Mouse (Mus musculus): Measurements from ENCODE around the gene Fcrl5.

DNA sequence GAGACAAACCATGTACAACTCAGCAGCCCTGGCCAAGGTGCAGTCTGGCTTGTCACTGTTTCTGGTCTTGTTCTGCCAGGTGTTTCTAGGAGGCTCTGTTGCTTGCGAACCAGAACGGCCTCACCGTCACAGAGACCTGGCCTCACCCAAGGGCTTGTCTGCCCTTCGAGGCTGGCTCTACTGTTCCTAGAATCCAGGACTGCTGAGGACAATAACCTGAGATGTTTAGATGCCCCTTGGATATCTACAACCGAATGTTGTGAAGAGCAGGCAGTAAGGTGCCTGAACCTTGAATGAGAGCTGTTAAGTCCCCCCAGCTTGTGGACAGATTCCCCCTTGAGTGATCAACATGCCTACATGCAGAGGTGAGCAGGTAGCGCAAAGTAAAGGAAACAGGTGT, 67.2 kb downstream of the Fcrl5 start:
- TF ChIP-seq CTCF (IDR thresholded peaks at IDR 0.05; ENCODE audit: borderline replicate concordance, extremely low read depth, insufficient read depth, insufficient read length) (no peak), POLR2A (IDR thresholded peaks at IDR 0.05; ENCODE audit: borderline replicate concordance, extremely low read depth, insufficient read depth, insufficient read length, poor library complexity, severe bottlenecking) (no peak)

Data from brain, embryonic 14.5 days (tissue).